Mouse (Mus musculus): ENCODE data around the gene Uri1. TPM values are rescaled to one million over a fixed set of nuclear protein-coding genes. Genes with fewer than 3 reads are reported as not detected.

Uri1 gene
- 10 to 100 TPM; 32.3 to 46.1 TPM for total RNA-seq (2021)
- long read RNA-seq, experiment 1, transcript Uri1-201 (11 exons, 3,441 nt): major isoform, 55 of 71 reads
- long read RNA-seq, experiment 1, partial matches to known transcripts: 2 of 71 reads
- long read RNA-seq, experiment 1, other reads (novel, unspliced or antisense): 14 of 71 reads
- long read RNA-seq, experiment 2, transcript Uri1-201 (11 exons, 3,441 nt): major isoform, 153 of 175 reads
- long read RNA-seq, experiment 2, partial matches to known transcripts: 3 of 175 reads
- long read RNA-seq, experiment 2, other reads (novel, unspliced or antisense): 19 of 175 reads

GRCm38 (mm10) chr7:38023451-38023850, at the start of gene Uri1:
TSS of gene Uri1 (minus strand) at chr7:38023551.
- DNase-seq (ENCODE audit: low spot score in 2 of 2): no peak

- no peak for DNase-seq (ENCODE audit: low spot score in 2 of 2)
Measured at GRCm38 (mm10) chr7:38071065-38071464, 47.7 kb upstream of the Uri1 start.

GRCm38 (mm10) chr7:38070663-38071062, 47.3 kb upstream of the Uri1 start:
- DNase-seq (ENCODE audit: low spot score in 2 of 2): no peak

- DNase-seq (ENCODE audit: low spot score in 2 of 2): no peak
Measured at GRCm38 (mm10) chr7:38064431-38064830, 41.1 kb upstream of the Uri1 start.

GRCm38 (mm10) chr7:38061060-38061970, 38.0 kb upstream of the Uri1 start:
- peak; percentile 85 to 88 for DNase-seq (ENCODE audit: low spot score in 2 of 2)

GRCm38 (mm10) chr7:38059636-38060330, 36.4 kb upstream of the Uri1 start:
- DNase-seq (ENCODE audit: low spot score in 2 of 2): no peak

GRCm38 (mm10) chr7:38059096-38059495, 35.7 kb upstream of the Uri1 start:
- DNase-seq (ENCODE audit: low spot score in 2 of 2): no peak

- no peak for DNase-seq (ENCODE audit: low spot score in 2 of 2)
Measured at GRCm38 (mm10) chr7:38055996-38056395, 32.6 kb upstream of the Uri1 start.

- no peak for DNase-seq (ENCODE audit: low spot score in 2 of 2)
Measured at GRCm38 (mm10) chr7:38054246-38054645, 30.9 kb upstream of the Uri1 start.

GRCm38 (mm10) chr7:38047229-38047628, 23.9 kb upstream of the Uri1 start:
- no peak for DNase-seq (ENCODE audit: low spot score in 2 of 2)

GRCm38 (mm10) chr7:38041244-38041643, 17.9 kb upstream of the Uri1 start:
- DNase-seq (ENCODE audit: low spot score in 2 of 2): no peak

GRCm38 (mm10) chr7:38037586-38037985, 14.2 kb upstream of the Uri1 start:
- no peak for DNase-seq (ENCODE audit: low spot score in 2 of 2)

GRCm38 (mm10) chr7:38031183-38031582, 7.8 kb upstream of the Uri1 start:
- no peak for DNase-seq (ENCODE audit: low spot score in 2 of 2)

GRCm38 (mm10) chr7:38030606-38031005, 7.3 kb upstream of the Uri1 start:
- DNase-seq (ENCODE audit: low spot score in 2 of 2): no peak

GRCm38 (mm10) chr7:38029986-38030385, 6.6 kb upstream of the Uri1 start:
- no peak for DNase-seq (ENCODE audit: low spot score in 2 of 2)

GRCm38 (mm10) chr7:38029083-38029482, 5.7 kb upstream of the Uri1 start:
- DNase-seq (ENCODE audit: low spot score in 2 of 2): no peak

GRCm38 (mm10) chr7:38027940-38028600, 4.7 kb upstream of the Uri1 start:
- no peak for DNase-seq (ENCODE audit: low spot score in 2 of 2)

GRCm38 (mm10) chr7:38024839-38025238, 1.5 kb upstream of the Uri1 start:
- no peak for DNase-seq (ENCODE audit: low spot score in 2 of 2)

GRCm38 (mm10) chr7:38019770-38020169, 3.6 kb downstream of the Uri1 start:
- no peak for DNase-seq (ENCODE audit: low spot score in 2 of 2)

GRCm38 (mm10) chr7:38019369-38019749, 4.0 kb downstream of the Uri1 start:
- peak; percentile 93 to 95 for DNase-seq (ENCODE audit: low spot score in 2 of 2)
